Comparison of ENCODE assay signal across 8 mouse cellular contexts in genomic region chr3:36571361-36571826, GRCm38 (mm10). TPM values are rescaled to one million over a fixed set of nuclear protein-coding genes. Genes with fewer than 3 reads are reported as not detected.
DNase-seq lines count a peak whose midpoint lies in the region; ATAC-seq lines count a peak whose summit lies in the region.

No protein-coding gene starts in this region.

- DNase-seq in heart, embryonic 10.5 days (ENCODE audit: low spot score) = no peak
- no peak for DNase-seq in heart, adult 9 months (ENCODE audit: low spot score in 2 of 2)
- peak; percentile 14 for DNase-seq in urinary bladder, postnatal 10 days (ENCODE audit: low spot score)
- no peak for DNase-seq in urinary bladder, postnatal 25 days (ENCODE audit: low spot score)
- DNase-seq in right cerebral cortex, adult 2 months (ENCODE audit: low spot score in 2 of 2) = no peak

- no peaks in the 10 kb centered on the region for H3K27me3 ChIP-seq in heart, embryonic 10.5 days (ENCODE audit: insufficient read depth, poor library complexity, severe bottlenecking)
- no peaks in the 10 kb centered on the region for H3K27me3 ChIP-seq in hindbrain, embryonic 12.5 days

- H3K4me3 ChIP-seq in heart, embryonic 10.5 days = peak overlapping the region; percentile 98
- H3K4me3 ChIP-seq in hindbrain, embryonic 12.5 days = peak overlapping the region; percentile 79

- H3K36me3 ChIP-seq in heart, embryonic 10.5 days = peaks cover 40% of the 10 kb centered on the region
- peaks cover 34% of the 10 kb centered on the region for H3K36me3 ChIP-seq in hindbrain, embryonic 12.5 days

- H3K9me3 ChIP-seq in heart, embryonic 10.5 days = no peaks in the 10 kb centered on the region
- no peaks in the 10 kb centered on the region for H3K9me3 ChIP-seq in hindbrain, embryonic 12.5 days (replicated peaks)

- H3K9ac ChIP-seq in hindbrain, embryonic 12.5 days = peak overlapping the region; percentile 71

- H3K4me1 ChIP-seq in heart, embryonic 10.5 days = peaks cover 13% of the 10 kb centered on the region
- H3K4me1 ChIP-seq in hindbrain, embryonic 12.5 days = peaks cover 23% of the 10 kb centered on the region

- WGBS in heart, embryonic 10.5 days = under 1% methylated on average over 46 of the region's 46 CpGs
- under 1% methylated on average over 46 of the region's 46 CpGs for WGBS in hindbrain, embryonic 12.5 days

- H3K27ac ChIP-seq in heart, embryonic 10.5 days = peak overlapping the region; percentile 92
- no peak overlapping the region for H3K27ac ChIP-seq in hindbrain, embryonic 12.5 days

- ATAC-seq in hindbrain, embryonic 12.5 days (ENCODE audit: low FRiP score) = no peak; the same call in 1 of the 2 replicates
- ATAC-seq in megakaryocyte progenitor cell, adult 5-6 weeks (replicated peaks; ENCODE audit: poor library complexity) = peak; percentile 5
- no peak for ATAC-seq in monocyte, adult 5-6 weeks (replicated peaks; ENCODE audit: insufficient number of reproducible peaks, low FRiP score, low TSS enrichment, poor library complexity, severe bottlenecking)

- H3K4me2 ChIP-seq in hindbrain, embryonic 12.5 days (replicated peaks) = peak overlapping the region; percentile 98

RNA-seq across cellular contexts. Expression of gene Ccna2, which starts 0.6 kb away (rescaled TPM):
- 196 and 199 TPM in 2 replicates for polyA plus RNA-seq in heart, embryonic 10.5 days (2016; fragmentation: Nextera tagmentation; extraction: Ambion mirVana)
- polyA plus RNA-seq in hindbrain, embryonic 12.5 days (2016; fragmentation: Nextera tagmentation; extraction: Ambion mirVana) = 132 and 138 TPM in 2 replicates
- 225 and 227 TPM in 2 replicates for total RNA-seq in megakaryocyte progenitor cell, adult 5-6 weeks (2015)
- total RNA-seq in megakaryocyte progenitor cell, adult 5-6 weeks (2017) = 186 and 200 TPM in 2 replicates
- 1.0 to 5.1 TPM (median 2.7 TPM) in 3 replicates for total RNA-seq in monocyte, adult 5-6 weeks (2017)

RNA-seq across cellular contexts. Expression of gene Exosc9, which starts 19.0 kb away (rescaled TPM):
- polyA plus RNA-seq in heart, embryonic 10.5 days (2016; fragmentation: Nextera tagmentation; extraction: Ambion mirVana) = 65.2 and 77.8 TPM in 2 replicates
- polyA plus RNA-seq in hindbrain, embryonic 12.5 days (2016; fragmentation: Nextera tagmentation; extraction: Ambion mirVana) = 73.4 and 82.6 TPM in 2 replicates
- total RNA-seq in megakaryocyte progenitor cell, adult 5-6 weeks (2015) = 80.8 and 81.1 TPM in 2 replicates
- 105 and 123 TPM in 2 replicates for total RNA-seq in megakaryocyte progenitor cell, adult 5-6 weeks (2017)
- 64.1 to 69.4 TPM (median 65.2 TPM) in 3 replicates for total RNA-seq in monocyte, adult 5-6 weeks (2017)

RNA-seq across cellular contexts. Expression of gene Bbs7, which starts 41.9 kb away (rescaled TPM):
- polyA plus RNA-seq in heart, embryonic 10.5 days (2016; fragmentation: Nextera tagmentation; extraction: Ambion mirVana) = 12.2 and 12.6 TPM in 2 replicates
- 20.3 and 24.7 TPM in 2 replicates for polyA plus RNA-seq in hindbrain, embryonic 12.5 days (2016; fragmentation: Nextera tagmentation; extraction: Ambion mirVana)
- total RNA-seq in megakaryocyte progenitor cell, adult 5-6 weeks (2015) = 2.1 and 3.0 TPM in 2 replicates
- total RNA-seq in megakaryocyte progenitor cell, adult 5-6 weeks (2017) = 3.0 and 9.4 TPM in 2 replicates
- total RNA-seq in monocyte, adult 5-6 weeks (2017) = 0.32 to 2.4 TPM (median 0.58 TPM) in 3 replicates

RNA-seq across cellular contexts. Expression of gene Gm11549, which starts 49.8 kb away (rescaled TPM):
- not detected in 2 replicates for polyA plus RNA-seq in heart, embryonic 10.5 days (2016; fragmentation: Nextera tagmentation; extraction: Ambion mirVana)
- 0.17 and 0.36 TPM in 2 replicates for polyA plus RNA-seq in hindbrain, embryonic 12.5 days (2016; fragmentation: Nextera tagmentation; extraction: Ambion mirVana)
- not detected in 2 replicates for total RNA-seq in megakaryocyte progenitor cell, adult 5-6 weeks (2015)
- total RNA-seq in megakaryocyte progenitor cell, adult 5-6 weeks (2017) = not detected in 2 replicates
- not detected in 3 replicates for total RNA-seq in monocyte, adult 5-6 weeks (2017)

Comparison
In these comparisons a context has a peak if more than half of its experiments do, and no peak if none do; other contexts are left out.
1. RNA of gene Ccna2, which starts 0.6 kb away (total RNA-seq): 186 to 227 TPM in megakaryocyte progenitor cell, adult 5-6 weeks; 1.0 to 5.1 TPM in monocyte, adult 5-6 weeks; every median in the first group is over 10 times any median in the second.